Mouse (Mus musculus) Patski (cell line): ENCODE data around the gene Palm. TPM values are rescaled to one million over a fixed set of nuclear protein-coding genes. Genes with fewer than 3 reads are reported as not detected.

Source experiments
- ATAC-seq: fragments of 100-300 bp; one replicate; pipeline ENCODE4 v1.8.0; 2021
- CTCF ChIA-PET: fragments of 350-600 bp; sonication (Branson Sonifier 250); formaldehyde crosslinking; loops from one replicate; lab custom pipeline; 2022; ENCODE audit warnings: inconsistent platforms; lab: Charles Lee
- POLR2A ChIA-PET: fragments of 350-600 bp; sonication (Branson Sonifier 250); formaldehyde crosslinking; loops from one replicate; lab custom pipeline; 2022; ENCODE audit warnings: antibody characterized with exemption, inconsistent platforms; lab: Charles Lee
- DNase-seq: peaks from one replicate; pipeline ENCODE4 v3.0.0-alpha.2; 2011; ENCODE audit warnings: low read depth, low spot score
- H3K27me3 ChIP-seq: fragments of 371-371 bp; one replicate; pipeline ENCODE4 v1.5.1; 2021
- CTCF ChIP-seq: fragments of 100-300 bp; IDR thresholded peaks from one replicate; pipeline ENCODE4 v1.5.1; 2021
- in situ Hi-C: fragments of 300-500 bp; cut with MboI; formaldehyde crosslinking; loops from 3 replicates; pipeline ENCODE4 v1.11.1; 2018; ENCODE audit warnings: low pct_unique_long_range_greater_than_20kb, mixed read lengths
- polyA plus RNA-seq: library from polyadenylated mRNA; unstranded; gene quantifications from one replicate; pipeline ENCODE4 v1.2.3, GENCODE M21; 2021

Gene Palm
- polyA plus RNA-seq, 1 experiment from 2014 or later: 141 TPM

DNA sequence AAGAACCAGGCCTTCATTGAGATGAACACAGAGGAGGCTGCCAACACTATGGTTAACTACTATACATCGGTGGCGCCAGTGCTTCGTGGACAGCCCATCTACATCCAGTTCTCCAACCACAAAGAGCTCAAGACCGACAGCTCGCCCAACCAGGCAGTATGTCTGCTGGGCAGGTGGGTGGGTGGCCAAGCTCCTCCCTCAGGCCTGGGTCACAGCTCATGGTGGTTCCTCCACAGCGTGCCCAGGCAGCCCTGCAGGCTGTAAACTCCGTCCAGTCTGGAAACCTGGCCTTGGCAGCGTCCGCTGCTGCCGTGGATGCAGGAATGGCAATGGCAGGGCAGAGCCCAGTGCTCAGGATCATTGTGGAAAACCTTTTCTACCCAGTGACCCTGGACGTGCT, 65.7 kb downstream of the Palm start:
- TF ChIP-seq CTCF: no peak
- CTCF ChIA-PET: interaction anchor here (0.8 to 1.8 kb wide), 2 partner anchors 24 kb away, joined by 3 to 5 read pairs; no protein-coding TSS in a partner anchor
- ATAC-seq: no peak

DNA sequence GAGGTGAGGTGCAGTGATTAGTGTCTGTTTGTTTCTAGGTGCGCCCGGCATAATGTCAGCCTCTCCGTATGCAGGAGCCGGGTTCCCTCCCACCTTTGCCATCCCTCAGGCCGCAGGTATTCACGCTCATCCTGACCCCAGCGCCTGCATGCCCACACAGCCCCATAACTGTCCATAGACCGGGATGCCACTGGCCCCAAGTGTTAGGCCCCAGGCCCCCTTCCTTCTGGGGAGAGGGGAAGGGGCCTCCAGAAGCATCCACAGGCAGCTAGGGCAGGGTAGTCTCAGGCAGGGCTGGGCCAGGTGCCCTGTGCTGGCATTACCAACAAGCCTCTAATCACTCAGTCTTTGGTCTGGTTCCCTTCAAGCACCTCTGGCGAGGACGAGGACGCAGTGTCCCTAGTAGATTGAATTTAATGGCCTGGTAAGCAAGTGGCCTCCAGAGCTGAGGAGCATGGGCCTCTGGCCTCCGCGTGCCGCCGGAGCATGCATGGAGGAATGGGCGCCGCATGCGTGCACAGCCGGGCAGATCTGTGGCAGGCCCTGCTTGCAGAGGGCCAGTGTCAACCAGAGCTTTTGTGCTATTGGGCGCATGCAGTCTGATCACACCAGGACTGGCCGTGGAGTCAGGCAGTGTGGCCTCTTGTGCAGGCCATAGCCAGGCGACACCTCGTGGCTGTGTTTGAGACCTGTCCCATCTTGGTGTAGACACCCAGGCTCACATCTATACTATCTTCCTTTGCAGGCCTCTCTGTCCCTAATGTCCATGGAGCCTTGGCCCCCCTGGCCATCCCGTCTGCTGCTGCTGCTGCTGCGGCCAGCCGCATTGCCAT, 66.9 kb downstream of the Palm start:
- ATAC-seq: no peak
- TF ChIP-seq CTCF: no peak
- no peaks in the 10 kb centered on the region for H3K27me3 ChIP-seq
- POLR2A ChIA-PET: interaction anchor here (0.8 kb wide), 1 partner anchor 19 kb away, joined by 5 read pairs; no protein-coding TSS in a partner anchor
- DNase-seq: no peak
- in situ Hi-C loops: no loop called here
- CTCF ChIA-PET: no interaction called here

More for the DNA sequence above, 65.7 kb downstream of the Palm start:
- POLR2A ChIA-PET: interaction anchor here (1.0 kb wide), 1 partner anchor 15 kb away, joined by 3 read pairs; the partner anchor contains the start of genes Plppr3 and Prtn3
- DNase-seq: no peak
- H3K27me3 ChIP-seq: no peaks in the 10 kb centered on the region
- in situ Hi-C loops: no loop called here

DNA sequence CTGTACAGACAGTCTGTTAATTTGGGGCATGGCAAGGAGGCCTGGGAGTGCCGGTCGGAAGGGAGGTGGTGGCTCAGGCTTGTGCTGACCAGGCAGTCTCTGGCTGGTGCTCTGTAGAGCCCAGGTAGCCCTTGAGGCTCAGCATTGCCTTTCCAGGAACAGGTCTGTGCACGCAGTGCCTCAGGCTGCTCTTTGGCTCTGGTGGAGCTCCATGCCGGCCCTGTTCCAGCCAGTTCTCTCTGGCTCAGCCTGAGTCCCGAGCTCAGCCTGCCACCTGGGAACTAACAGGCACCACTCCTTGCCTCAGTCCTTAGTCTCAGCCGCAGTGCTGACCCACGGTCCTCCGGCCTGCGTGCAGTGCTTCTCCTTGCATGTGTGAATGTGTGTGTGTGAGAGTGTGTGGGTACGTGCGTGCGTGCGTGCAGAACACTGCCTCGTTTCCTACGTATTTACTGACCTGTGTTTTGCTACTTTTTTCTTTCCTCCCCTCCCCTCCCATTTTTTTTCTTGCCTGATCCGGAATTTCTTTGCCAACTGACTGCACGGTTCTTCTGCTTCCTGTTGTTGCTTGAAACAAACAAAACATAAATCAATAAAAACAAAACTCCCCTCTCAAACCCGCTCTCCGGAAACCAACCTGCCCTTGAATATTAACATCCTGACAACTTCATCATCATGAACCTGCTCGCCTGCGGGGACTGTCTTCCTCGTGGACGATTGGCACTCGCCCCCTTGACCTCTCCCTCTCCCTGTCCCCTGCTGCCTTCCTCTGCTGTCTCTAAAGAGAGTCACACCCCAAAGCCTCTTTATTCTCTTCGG, 68.1 kb downstream of the Palm start:
- POLR2A ChIA-PET: interaction anchor here (0.8 kb wide), 1 partner anchor 20 kb away, joined by 5 read pairs; no protein-coding TSS in a partner anchor

DNA sequence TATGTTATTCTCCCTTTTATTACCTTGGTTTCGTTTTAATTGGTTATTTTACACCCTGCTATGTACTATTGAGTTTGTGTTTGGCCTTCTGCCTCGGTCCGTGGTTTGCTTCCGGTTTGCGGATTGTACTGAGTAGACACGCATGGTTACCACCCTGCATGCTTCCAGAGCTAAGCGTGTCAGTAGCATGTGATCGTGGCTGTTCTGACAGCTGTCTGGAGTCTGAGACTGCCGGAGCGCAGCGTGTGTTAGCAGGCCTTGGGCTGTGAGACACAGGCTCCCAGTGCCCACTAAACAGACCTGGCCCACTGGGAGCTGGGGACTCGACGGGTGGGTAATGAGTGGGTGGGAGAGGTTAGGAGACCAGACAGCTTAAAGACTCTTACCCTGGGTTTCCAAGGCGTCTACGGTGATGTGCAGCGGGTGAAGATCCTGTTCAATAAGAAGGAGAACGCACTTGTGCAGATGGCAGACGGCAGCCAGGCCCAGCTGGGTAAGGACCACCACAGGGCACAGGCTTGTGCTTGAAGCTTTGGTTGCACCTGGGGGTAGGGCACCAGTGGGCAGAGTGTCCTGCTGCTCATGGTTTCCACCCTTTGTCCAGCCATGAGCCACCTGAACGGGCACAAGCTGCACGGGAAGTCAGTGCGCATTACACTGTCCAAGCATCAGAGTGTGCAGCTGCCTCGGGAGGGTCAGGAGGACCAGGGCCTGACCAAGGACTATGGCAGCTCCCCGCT, 68.8 kb downstream of the Palm start:
- ATAC-seq: no peak
- POLR2A ChIA-PET: no interaction called here
- DNase-seq: no peak
- no peaks in the 10 kb centered on the region for H3K27me3 ChIP-seq
- TF ChIP-seq CTCF: no peak
- in situ Hi-C loops: no loop called here
- CTCF ChIA-PET: no interaction called here

More for the DNA sequence above, 68.1 kb downstream of the Palm start:
- H3K27me3 ChIP-seq: no peaks in the 10 kb centered on the region
- TF ChIP-seq CTCF: no peak
- ATAC-seq (no peak), DNase-seq (no peak)
- CTCF ChIA-PET: no interaction called here
- in situ Hi-C loops: no loop called here

DNA sequence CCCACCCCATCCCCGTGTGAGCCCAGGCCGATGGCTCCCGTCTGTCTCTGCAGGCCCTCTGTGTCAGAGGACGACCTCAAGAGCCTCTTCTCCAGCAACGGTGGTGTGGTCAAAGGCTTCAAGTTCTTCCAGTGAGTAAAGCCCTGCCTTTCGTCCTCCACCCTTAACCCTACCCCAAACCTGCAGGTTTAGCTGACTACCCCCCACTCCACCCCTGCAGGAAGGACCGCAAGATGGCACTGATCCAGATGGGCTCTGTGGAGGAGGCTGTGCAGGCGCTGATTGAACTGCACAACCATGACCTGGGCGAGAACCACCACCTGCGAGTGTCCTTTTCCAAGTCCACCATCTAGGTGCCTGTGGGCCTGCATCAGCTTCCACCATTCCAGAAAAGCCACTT, 69.6 kb downstream of the Palm start:
- in situ Hi-C loops: no loop called here
- ATAC-seq (no peak), DNase-seq (no peak)
- no peaks in the 10 kb centered on the region for H3K27me3 ChIP-seq
- no peak for TF ChIP-seq CTCF
- ChIA-PET CTCF (no interaction called here), POLR2A (no interaction called here)

DNA sequence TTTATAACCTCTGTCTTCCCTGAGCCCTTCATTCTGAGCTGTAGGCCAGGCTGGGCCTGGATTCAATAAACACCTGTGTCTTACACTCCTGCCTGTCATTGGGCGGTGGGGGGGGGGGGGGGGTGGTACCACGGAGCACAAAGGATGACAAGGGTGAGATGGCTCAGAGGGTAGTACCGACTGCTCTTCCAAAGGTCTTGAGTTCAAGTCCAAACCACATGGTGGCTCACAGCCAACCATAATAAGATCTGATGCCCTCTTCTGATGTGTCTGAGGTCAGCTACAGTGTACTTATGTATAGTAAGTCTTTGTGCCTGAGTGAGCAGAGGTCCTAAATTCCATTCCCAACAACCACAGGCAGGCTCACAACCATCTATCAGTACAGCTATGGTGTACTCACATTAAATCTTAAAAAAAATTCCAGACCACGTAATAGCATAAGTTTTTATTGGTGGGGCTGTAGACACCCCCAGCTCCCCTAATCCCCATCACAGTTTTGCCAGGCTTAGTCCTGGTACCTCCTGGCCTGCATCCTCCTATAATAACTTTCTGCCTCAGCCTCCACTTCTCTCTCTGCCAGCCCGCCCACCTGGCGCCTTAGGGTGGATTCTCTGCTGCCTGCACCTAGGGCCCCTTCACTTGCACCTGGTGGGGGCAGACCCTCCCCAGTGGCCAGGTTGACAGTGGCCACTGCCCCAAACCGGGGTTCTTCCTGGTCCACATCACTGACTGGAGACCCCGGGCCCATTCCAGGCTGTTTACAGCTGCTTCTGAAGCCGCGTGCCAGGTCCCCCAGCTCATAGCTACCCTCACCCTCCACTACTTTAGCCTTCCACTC, 71.2 kb downstream of the Palm start:
- in situ Hi-C loops: no loop called here
- ChIA-PET POLR2A (interaction anchor here (0.9 to 2.3 kb wide), 2 partner anchors 8 to 23 kb away, joined by 4 to 11 read pairs; no protein-coding TSS in a partner anchor), CTCF (interaction anchor here (1.1 to 1.4 kb wide), 2 partner anchors 19 to 36 kb away, joined by 3 read pairs; no protein-coding TSS in a partner anchor)
- no peak for ATAC-seq
- H3K27me3 ChIP-seq: no peaks in the 10 kb centered on the region
- no peak for TF ChIP-seq CTCF
- no peak for DNase-seq

DNA sequence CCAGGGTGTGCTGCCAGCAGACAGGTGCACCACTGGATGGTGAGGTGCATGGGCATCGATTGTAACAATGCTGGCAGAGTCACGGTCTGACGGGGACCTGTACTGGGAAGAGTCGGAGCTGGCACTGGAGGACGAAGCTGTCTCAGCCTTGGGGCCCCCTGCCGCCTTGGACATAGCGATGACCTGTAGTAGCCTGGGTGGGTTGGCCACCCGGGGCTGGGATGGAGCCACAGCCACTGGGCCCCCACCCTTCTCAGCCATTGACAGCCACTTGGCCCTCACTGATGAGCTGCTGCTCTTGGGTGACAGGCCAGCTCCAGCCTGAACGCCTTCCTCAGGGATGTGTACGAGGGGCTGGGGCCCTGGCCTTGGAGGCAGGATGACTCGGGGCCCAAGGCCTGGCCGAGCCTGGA, 71.8 kb downstream of the Palm start:
- in situ Hi-C loops: no loop called here
- TF ChIP-seq CTCF: no peak
- ChIA-PET POLR2A (interaction anchor here (2.3 kb wide), 1 partner anchor 8 kb away, joined by 11 read pairs; no protein-coding TSS in a partner anchor), CTCF (interaction anchor here (1.1 to 1.8 kb wide), 3 partner anchors 18 to 36 kb away, joined by 3 to 4 read pairs (median 3); no protein-coding TSS in a partner anchor)
- H3K27me3 ChIP-seq: no peaks in the 10 kb centered on the region
- DNase-seq: no peak
- ATAC-seq: no peak

DNA sequence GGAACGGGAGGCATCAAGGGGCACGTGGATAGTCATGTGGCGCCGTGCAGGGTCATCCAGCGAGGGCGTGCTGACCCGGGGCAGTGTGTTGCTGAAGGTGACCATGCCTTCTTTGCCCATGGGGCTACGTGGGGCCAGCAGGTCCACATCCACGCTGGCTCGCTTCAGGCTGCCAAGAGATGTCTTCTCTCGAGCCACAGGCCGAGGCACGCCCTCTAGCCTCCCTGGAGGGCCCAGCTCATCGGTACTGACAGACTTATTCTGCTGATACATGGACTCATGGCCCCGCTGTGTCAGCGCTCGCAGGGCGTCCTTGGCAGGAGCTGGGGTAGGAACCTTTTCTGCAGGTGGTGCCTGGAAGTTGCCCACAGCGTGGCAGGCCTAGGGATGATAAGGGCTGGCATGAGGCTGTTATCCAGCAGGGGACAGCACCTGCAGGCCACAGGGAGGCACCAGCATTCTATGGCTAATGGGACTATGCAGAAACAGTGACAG, 72.5 kb downstream of the Palm start:
- DNase-seq (no peak), ATAC-seq (no peak)
- ChIA-PET POLR2A (interaction anchor here (2.3 kb wide), 1 partner anchor 9 kb away, joined by 11 read pairs; no protein-coding TSS in a partner anchor), CTCF (interaction anchor here (1.4 to 1.8 kb wide), 2 partner anchors 31 to 35 kb away, joined by 3 to 4 read pairs; no protein-coding TSS in a partner anchor)
- no peaks in the 10 kb centered on the region for H3K27me3 ChIP-seq
- no peak for TF ChIP-seq CTCF
- in situ Hi-C loops: no loop called here

DNA sequence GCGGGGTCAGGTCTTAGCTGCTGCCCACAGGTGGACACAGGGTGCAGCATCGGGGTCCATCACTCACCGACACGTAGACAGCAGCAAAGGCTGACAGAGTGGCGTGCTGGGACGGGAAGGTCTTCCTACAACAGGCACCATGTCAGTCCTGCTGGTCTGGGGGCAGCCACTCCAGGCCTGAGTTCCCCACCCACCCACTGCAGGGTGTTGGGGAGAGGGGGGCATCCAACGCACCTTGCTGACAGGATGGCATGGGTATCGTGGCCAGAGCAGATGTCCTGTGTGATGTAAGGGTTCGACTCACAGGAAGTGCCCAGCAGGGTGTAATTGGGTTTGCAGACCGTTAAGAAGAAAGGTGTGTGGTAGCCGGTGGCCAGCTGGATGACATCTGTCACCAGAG, 73.2 kb downstream of the Palm start:
- ATAC-seq: no peak
- no peaks in the 10 kb centered on the region for H3K27me3 ChIP-seq
- ChIA-PET CTCF (interaction anchor here (1.2 to 1.8 kb wide), 3 partner anchors 17 to 58 kb away, joined by 3 to 4 read pairs (median 3); no protein-coding TSS in a partner anchor), POLR2A (interaction anchor here (2.3 kb wide), 1 partner anchor 10 kb away, joined by 11 read pairs; no protein-coding TSS in a partner anchor)
- in situ Hi-C loops: no loop called here
- TF ChIP-seq CTCF: no peak
- no peak for DNase-seq

Other genes with a start within 250 kb of the Palm start
- 38.6 TPM for gene Mier2, start 238.4 kb upstream of the Palm start, polyA plus RNA-seq
- gene Theg, start 206.2 kb upstream of the Palm start, polyA plus RNA-seq: not detected
- not detected for gene C2cd4c, start 179.5 kb upstream of the Palm start, polyA plus RNA-seq
- gene Shc2, start 155.7 kb upstream of the Palm start, polyA plus RNA-seq: 0.04 TPM
- gene Odf3l2, start 147.8 kb upstream of the Palm start, polyA plus RNA-seq: not detected
- gene Madcam1, start 129.0 kb upstream of the Palm start, polyA plus RNA-seq: not detected
- 62.4 TPM for gene Tpgs1, start 124.2 kb upstream of the Palm start, polyA plus RNA-seq
- 72.2 TPM for gene Cdc34, start 111.4 kb upstream of the Palm start, polyA plus RNA-seq
- gene Gzmm, start 104.6 kb upstream of the Palm start, polyA plus RNA-seq: 0.47 TPM
- gene Bsg, start 89.1 kb upstream of the Palm start, polyA plus RNA-seq: 1,052 TPM
- gene Hcn2, start 76.9 kb upstream of the Palm start, polyA plus RNA-seq: 15.4 TPM
- gene Polrmt, start 47.0 kb upstream of the Palm start, polyA plus RNA-seq: 44.6 TPM
- 0.63 TPM for gene Fgf22, start 38.5 kb upstream of the Palm start, polyA plus RNA-seq
- gene Rnf126, start 26.6 kb upstream of the Palm start, polyA plus RNA-seq: 58.5 TPM
- gene Fstl3, start 16.3 kb upstream of the Palm start, polyA plus RNA-seq: 2.3 TPM
- not detected for gene Prss57, start 2.6 kb upstream of the Palm start, polyA plus RNA-seq
- 0.17 TPM for gene Misp, start 27.4 kb downstream of the Palm start, polyA plus RNA-seq
- gene Ptbp1, start 60.9 kb downstream of the Palm start, polyA plus RNA-seq: 349 TPM
- gene Prtn3, start 80.9 kb downstream of the Palm start, polyA plus RNA-seq: 7.5 TPM
- gene Plppr3, start 81.1 kb downstream of the Palm start, polyA plus RNA-seq: 34.6 TPM
- not detected for gene Elane, start 92.7 kb downstream of the Palm start, polyA plus RNA-seq
- gene Cfd, start 97.3 kb downstream of the Palm start, polyA plus RNA-seq: not detected
- 27.1 TPM for gene Med16, start 115.4 kb downstream of the Palm start, polyA plus RNA-seq
- gene Gm26602, start 117.3 kb downstream of the Palm start, polyA plus RNA-seq: not detected
- gene Kiss1r, start 123.4 kb downstream of the Palm start, polyA plus RNA-seq: 2.1 TPM
- 101 TPM for gene R3hdm4, start 127.6 kb downstream of the Palm start, polyA plus RNA-seq
- gene Arid3a, start 133.5 kb downstream of the Palm start, polyA plus RNA-seq: 5.9 TPM
- 45.4 TPM for gene Wdr18, start 166.6 kb downstream of the Palm start, polyA plus RNA-seq
- gene Grin3b, start 177.1 kb downstream of the Palm start, polyA plus RNA-seq: 0.54 TPM
- 145 TPM for gene Tmem259, start 190.8 kb downstream of the Palm start, polyA plus RNA-seq
- 393 TPM for gene Cnn2, start 195.0 kb downstream of the Palm start, polyA plus RNA-seq
- gene Abca7, start 202.9 kb downstream of the Palm start, polyA plus RNA-seq: 19.9 TPM
- 0.85 TPM for gene Arhgap45, start 223.1 kb downstream of the Palm start, polyA plus RNA-seq
- gene Polr2e, start 246.2 kb downstream of the Palm start, polyA plus RNA-seq: 146 TPM